Mouse (Mus musculus) macrophage (primary cell): Measurements from ENCODE around the gene Gm28308. TPM values are rescaled to one million over a fixed set of nuclear protein-coding genes. Genes with fewer than 3 reads are reported as not detected.
A peak's percentile ranks its signal among the peaks of the same experiment; 100 is the strongest.

ENCODE experiments used
- H3K27ac ChIP-seq: fragments of 350-480 bp; formaldehyde crosslinking; 2 replicates; pipeline ENCODE4 v1.9.0; 2021
- H3K36me3 ChIP-seq: fragments of 350-480 bp; formaldehyde crosslinking; 2 replicates; pipeline ENCODE4 v1.9.0; 2021; ENCODE audit errors: inconsistent target
- H3K4me3 ChIP-seq: fragments of 350-480 bp; formaldehyde crosslinking; 2 replicates; pipeline ENCODE4 v1.9.0; 2021; ENCODE audit errors: inconsistent target
- H3K79me2 ChIP-seq: fragments of 350-480 bp; formaldehyde crosslinking; 2 replicates; pipeline ENCODE4 v1.9.0; 2021; ENCODE audit errors: inconsistent target
- WGBS: methylation state at CpG from one replicate; pipeline ENCODE4 v1.1.7; 2026; ENCODE audit warnings: inconsistent platforms; ENCODE audit not compliant: missing documents; 5-methylcytosine and 5-hydroxymethylcytosine counted together
- polyA plus RNA-seq: library from polyadenylated mRNA; stranded (reverse); fragments of 250-400 nt; gene quantifications from 3 replicates; pipeline ENCODE4 v1.2.4, GENCODE M21; 2018; ENCODE audit warnings: inconsistent platforms
- total RNA-seq, 78 experiments: library from RNA; depleted of rRNA; stranded (reverse); fragments of 250-400 nt; gene quantifications; 1 replicate in 9 of 78; 2 replicates in 24 of 78; 3 replicates in 43 of 78; 4 replicates in 2 of 78; pipeline ENCODE4 v1.2.4; 2018; ENCODE audit warnings: inconsistent platforms in 56 of 78

The Gm28308 gene
- total RNA-seq (2018; cell fraction: chromatin; rRNA removed), result not detected
- total RNA-seq (2018; cell fraction: cytosol; rRNA removed), result under 1 TPM in 1 of 26 experiments, not detected in 25; 0.30 TPM
- not detected for total RNA-seq (2018; cell fraction: nucleus; rRNA removed)
- not detected in 3 replicates for polyA plus RNA-seq

DNA sequence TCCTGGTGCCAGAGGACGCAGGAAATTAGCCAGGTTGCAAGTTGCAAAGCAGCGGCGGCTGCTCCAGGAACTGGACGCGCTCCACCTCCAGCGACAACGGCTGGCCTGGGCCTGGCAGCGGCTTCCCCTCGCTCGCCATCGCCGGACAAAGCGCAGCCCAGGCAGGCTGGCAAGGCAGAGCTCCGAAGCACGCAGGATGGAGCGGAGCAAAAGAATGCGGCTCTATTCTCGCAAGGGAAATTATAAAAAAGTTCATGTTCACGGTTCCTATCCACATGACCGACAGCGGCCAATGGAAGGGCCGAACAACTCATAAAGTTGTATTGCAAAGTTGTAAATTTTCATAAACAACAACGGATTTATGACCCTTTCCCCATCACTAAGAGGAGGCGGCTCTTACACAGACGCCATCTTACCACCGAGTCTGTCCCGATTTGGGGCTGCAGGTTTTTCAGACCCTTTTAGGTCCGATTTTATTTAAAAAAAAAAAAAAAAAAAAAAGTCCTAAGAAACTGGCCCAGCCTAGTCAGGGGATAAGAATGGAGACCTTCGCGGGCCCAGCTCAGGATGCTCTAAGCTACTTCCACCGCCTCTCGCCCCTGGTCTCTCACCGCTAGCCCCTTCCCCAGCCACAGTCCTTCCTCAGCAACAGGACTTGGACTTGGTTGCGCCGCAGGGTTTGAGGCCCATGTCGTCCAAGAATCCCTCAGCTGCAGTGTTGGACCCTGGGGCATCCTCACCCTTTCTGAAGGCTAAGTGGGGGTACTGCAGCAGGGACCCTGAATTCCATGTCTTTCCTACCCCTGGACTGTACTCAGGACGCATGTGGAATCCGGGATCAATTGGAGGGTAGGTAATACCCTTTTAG, at the start of gene Gm28308, which contains the start of gene Hoxa3:
TSS of gene Gm28308 (minus strand) at position 221 of the 868 bp plus-strand sequence.
TSS of gene Hoxa3 (minus strand) at position 218 of the 868 bp plus-strand sequence.
- no peak within 1 kb of the TSS for H3K27ac ChIP-seq
- 4% methylated on average over 38 of the region's 38 CpGs for WGBS
- H3K4me3 ChIP-seq, result peak within 1 kb of the TSS; percentile 41

DNA sequence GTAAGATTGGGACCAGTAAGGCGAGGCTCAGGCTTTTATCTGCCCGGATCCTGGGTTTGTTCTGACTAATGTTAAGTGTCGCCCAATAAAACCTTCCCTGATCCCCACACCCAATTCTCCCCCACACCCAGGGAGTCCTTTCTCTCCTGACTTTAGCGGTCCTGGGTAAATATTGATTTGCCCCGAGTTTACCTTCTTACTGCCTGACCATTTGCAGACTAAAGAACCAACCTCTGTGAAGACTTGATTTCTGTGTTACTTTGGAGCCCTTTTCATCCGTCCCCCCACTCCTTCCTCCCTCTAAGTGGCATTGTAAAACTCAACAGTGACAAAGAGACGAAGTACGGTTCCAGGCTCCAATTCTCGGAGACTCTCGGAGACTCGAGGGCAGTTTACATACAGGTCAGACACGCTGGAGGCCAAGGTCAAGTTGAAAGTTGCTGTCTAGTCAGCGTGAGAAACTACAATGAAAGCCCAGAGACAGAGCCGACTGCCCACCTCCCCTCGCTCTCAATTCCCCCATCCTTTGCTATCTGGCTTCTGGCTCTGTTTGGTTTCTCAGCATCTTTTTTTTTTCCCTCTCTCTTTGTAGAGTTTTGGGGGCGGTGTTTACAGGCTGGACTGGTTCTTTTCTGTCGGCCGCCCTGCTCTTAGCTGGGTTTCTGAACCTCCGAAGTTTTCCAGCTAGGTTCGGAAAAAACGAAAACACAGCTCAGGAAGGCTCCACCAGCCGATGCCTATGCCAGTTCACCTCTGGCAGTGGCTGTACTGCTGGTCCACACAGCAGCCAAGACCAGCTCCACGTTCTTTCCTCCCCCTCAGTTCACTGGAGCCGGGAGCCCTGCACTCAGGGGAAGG, 49.6 kb upstream of the Gm28308 start:
- Histone ChIP-seq H3K4me3 (no peak overlapping the region), H3K79me2 (no peaks in the 10 kb centered on the region), H3K36me3 (no peaks in the 10 kb centered on the region), H3K27ac (no peak overlapping the region)
- WGBS, result 7% methylated on average over 24 of the region's 24 CpGs

More for the DNA sequence above, at the start of gene Gm28308, which contains the start of gene Hoxa3:
- H3K36me3 ChIP-seq, result no peaks in the 10 kb centered on the region
- no peaks in the 10 kb centered on the region for H3K79me2 ChIP-seq

DNA sequence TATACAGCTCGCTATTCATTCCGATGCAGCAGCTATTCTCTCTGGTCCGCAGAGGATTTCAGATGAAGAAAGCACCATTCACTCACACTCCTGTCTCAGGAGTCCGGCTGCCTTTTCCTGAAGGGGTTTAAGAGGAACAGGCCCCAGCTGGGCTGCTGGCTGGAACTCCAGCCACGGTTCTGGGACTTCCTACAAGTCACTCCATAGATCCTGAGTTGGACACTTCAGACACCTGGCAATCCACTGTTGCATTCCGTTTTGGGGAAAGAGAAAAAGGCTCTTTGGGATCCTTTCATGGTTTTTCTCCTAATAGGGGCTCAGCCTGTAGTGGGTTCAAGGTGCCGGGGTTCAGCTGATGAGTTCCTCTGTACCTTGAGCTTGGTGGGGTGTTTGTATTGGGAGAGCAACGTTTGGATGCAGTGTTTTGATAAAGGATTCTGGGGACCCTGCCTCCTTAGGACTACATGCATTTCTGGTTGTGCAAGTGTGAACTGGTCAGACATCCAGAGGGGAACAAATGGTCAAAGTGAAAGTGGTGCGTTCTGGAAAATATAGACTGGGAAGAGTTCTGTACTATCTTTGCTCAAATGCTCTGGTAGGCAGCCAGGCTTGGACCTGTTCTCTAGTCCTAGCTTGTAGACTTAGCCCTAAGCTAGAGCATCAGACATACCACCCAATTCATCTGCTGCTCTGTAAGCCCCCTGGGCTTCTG, 48.8 kb upstream of the Gm28308 start:
- Histone ChIP-seq H3K79me2 (no peaks in the 10 kb centered on the region), H3K36me3 (no peaks in the 10 kb centered on the region), H3K27ac (no peak overlapping the region), H3K4me3 (no peak overlapping the region)
- 9% methylated on average over 9 of the region's 9 CpGs for WGBS

DNA sequence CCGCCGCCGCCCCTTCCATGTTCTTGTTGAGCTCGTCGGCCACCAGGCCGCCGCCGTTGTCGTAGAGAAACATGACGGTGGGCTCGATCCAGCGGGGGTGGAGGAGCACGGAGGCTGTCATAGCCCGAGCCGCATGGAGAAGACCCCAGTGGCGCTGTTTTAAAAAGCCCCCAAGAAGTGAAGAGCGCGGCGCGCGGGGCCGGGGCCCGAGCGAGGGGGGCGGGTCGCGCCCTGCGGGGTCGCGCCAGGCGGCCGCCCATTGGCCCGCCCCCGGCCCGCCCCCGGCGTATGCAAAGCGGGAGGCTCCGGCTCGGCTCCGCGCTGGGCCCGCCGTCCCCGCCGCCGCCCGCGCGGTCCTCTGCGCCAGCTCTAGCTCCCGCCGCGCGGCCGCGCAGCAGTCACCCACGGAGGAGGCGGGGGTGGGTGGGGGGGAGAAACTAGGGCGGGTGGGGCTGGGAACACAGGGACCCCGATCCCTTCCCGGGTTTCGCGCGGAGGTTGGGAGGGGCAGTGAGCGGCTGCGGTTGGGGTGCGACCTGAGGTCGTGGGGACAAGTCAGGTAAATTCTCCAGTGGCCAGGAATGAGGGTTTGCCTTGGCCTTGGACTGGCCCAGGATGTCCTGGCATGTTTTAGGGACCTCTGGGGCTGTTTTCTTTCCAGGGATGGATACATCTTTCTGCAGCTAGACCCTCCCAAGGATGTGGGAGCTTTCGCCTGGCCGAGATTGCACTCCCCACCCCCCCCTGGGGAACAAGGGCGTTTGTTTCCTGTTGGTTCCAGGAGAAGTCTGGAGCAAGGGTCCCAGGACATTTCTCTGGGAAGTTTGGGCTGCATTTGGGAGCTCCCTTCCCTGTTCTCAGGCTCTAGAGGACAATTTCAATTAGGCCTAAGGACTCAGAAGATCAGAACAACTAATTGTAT, 47.8 kb upstream of the Gm28308 start, which contains the start of gene Hoxa13:
TSS of gene Hoxa13 (minus strand) at position 227 of the 922 bp plus-strand sequence.
- no peaks in the 10 kb centered on the region for H3K36me3 ChIP-seq
- no peak within 1 kb of the TSS for H3K27ac ChIP-seq
- no peaks in the 10 kb centered on the region for H3K79me2 ChIP-seq
- 3% methylated on average over 23 of the region's 72 CpGs for WGBS
- H3K4me3 ChIP-seq, result no peak within 1 kb of the TSS

DNA sequence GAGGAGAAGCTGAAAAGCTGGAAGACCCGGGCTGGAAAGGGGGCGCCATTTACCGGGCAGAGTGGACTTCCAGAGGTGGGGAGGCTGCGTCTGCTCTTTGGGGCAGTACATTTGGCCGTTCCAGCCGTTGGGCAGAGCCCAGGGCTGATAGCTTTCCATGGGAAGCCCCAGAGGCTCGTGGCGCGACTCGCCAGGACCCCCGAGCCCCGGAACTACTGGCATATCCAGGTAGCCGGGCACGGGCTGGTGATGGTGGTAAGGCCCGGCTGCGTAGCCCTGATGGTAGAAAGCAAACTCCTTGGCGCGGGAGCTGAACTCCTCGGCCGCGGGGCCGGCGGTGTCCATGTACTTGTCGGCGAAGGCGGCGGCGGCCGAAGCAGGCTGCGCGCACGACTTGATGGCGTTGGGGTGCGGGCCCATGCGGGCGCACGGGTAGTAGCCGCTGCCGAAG, 46.7 kb upstream of the Gm28308 start:
- WGBS, result 3% methylated on average over 39 of the region's 39 CpGs
- H3K27ac ChIP-seq, result no peak overlapping the region
- H3K4me3 ChIP-seq, result no peak overlapping the region
- no peaks in the 10 kb centered on the region for H3K79me2 ChIP-seq
- no peaks in the 10 kb centered on the region for H3K36me3 ChIP-seq

DNA sequence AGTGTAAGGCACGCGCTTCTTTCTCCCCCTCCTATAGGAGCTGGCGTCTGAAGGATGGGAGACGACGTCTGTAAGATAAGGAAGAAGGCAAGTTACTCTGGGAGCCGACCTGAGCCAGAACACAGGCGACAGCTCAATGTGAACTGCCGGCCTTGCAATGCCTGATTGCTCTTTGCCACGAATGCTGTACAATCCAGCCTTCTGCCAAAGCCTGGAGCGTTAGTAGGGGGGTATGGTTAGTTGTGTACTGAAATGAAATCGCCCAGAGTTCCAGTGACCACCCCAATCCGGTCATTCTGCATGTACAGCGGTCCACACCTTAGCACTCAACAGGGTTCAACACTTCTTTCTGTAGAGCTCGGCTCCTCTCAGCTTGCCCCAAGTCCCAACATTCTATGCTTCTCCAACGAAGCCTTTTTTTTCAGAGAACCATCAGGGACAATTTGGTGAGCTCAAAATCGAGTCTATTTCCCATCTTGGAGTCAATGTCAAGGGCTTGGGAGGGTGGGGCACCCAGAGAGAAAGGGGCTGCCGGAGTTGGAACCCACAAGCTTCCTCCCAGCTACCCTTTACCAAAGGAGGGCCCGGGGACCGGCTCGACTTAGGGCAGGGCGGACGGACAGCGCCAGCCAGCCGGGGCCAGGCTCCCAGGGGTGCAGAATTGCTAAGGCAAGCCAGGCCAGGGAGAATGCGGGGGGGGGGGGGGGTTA, 46.1 kb upstream of the Gm28308 start:
- no peak overlapping the region for H3K4me3 ChIP-seq
- H3K27ac ChIP-seq, result no peak overlapping the region
- WGBS, result 6% methylated on average over 25 of the region's 25 CpGs
- no peaks in the 10 kb centered on the region for H3K79me2 ChIP-seq
- no peaks in the 10 kb centered on the region for H3K36me3 ChIP-seq

DNA sequence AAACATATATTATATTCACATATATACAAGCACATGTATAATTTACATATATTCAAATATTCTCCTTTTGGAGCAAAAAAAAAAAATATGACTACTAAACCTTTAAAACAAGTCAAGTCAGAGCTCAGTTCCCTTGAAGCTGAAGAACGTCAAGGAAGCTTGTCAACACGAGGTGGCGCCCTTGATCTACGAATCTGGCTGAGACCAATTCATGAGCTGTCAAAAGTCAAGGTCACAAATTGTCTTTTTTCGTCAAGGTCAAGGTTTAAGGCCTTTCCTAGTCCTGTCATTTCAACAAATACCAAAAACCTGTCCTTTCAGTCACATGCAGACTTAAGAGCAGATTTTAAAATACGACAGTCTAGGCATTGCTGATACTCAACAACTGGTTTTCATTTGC, 43.8 kb upstream of the Gm28308 start:
- H3K36me3 ChIP-seq, result no peaks in the 10 kb centered on the region
- no peaks in the 10 kb centered on the region for H3K79me2 ChIP-seq
- H3K27ac ChIP-seq, result no peak overlapping the region
- WGBS, result 0% methylated on average over 6 of the region's 6 CpGs
- H3K4me3 ChIP-seq, result no peak overlapping the region

DNA sequence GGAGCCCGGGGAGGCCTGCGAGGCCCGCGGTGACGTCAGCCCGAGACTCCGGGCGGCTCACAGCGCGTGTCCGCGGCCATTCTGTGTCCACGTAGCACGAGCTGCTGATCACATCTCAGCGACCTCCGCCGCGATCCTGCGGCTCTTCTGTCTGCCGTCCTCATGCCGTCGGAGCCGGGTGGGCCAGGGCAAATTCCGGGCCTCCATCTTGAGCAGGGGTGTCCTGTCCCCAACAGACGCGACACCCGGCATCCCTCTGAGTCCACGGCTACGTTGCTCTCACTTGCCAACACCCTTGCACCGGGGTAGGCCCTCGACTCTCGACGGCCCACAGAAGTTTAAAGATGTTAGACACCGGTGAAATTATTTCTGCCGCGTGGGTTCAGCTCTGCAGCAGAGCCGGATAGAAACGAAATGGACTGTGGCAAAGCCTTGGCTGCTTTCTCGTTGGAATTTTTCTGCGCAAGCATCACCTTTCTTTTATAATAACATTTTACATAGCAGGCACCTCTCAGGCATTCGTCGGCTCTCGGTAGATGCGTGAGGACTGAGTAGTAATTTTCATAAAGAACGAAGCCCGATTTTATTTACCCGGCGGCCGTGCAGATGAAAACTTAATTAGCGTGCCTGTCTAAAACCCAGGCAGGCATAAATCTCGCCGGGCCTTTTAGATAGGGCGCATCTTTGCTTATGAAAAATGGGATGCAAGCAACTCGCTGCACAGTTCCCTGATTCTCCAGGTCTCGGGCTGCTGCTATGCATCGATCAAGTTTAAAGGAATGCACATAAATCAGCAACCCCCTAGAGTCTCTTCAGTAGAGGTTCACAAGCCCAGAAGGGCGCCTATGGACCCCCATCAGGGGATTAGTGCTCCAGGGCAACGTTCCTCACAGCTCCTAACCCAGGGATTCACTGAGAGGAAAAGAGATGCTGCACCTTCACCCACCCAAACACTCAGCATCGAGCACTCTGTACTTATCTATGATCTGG, 40.7 kb upstream of the Gm28308 start:
- no peak overlapping the region for H3K27ac ChIP-seq
- no peaks in the 10 kb centered on the region for H3K79me2 ChIP-seq
- H3K36me3 ChIP-seq, result no peaks in the 10 kb centered on the region
- no peak overlapping the region for H3K4me3 ChIP-seq
- WGBS, result 4% methylated on average over 58 of the region's 59 CpGs

DNA sequence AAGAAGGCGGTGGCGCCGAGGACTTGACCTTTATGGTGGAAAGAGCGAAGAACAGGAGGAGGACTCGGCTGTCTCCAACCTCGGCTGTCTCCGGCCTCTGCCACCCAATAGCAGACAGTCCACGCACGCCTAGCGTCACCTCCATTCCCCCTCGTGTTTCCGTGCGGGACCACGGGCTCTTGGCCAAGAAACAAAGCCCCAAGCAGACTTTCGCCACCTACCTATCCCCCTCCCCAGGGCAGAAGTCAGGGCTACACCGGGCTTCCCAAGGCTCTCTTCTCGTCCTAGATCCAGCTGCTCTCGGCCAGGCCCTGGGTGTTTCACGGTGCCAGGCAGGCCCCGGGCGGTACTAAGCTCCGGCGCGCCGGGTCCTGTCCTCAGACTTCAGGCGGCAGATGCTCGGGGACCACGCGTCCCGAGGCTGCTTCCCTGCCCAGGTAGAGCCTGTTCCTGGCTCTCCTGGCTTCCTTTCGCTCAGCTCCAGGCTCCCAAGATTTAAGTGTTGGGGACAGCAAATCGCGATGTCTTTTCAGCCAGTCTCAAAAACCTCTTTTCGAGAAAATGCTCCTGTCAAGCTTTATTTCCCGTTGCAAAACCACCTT, 39.7 kb upstream of the Gm28308 start:
- Histone ChIP-seq H3K27ac (no peak overlapping the region), H3K79me2 (no peaks in the 10 kb centered on the region), H3K4me3 (no peak overlapping the region), H3K36me3 (no peaks in the 10 kb centered on the region)
- WGBS, result 5% methylated on average over 35 of the region's 35 CpGs

DNA sequence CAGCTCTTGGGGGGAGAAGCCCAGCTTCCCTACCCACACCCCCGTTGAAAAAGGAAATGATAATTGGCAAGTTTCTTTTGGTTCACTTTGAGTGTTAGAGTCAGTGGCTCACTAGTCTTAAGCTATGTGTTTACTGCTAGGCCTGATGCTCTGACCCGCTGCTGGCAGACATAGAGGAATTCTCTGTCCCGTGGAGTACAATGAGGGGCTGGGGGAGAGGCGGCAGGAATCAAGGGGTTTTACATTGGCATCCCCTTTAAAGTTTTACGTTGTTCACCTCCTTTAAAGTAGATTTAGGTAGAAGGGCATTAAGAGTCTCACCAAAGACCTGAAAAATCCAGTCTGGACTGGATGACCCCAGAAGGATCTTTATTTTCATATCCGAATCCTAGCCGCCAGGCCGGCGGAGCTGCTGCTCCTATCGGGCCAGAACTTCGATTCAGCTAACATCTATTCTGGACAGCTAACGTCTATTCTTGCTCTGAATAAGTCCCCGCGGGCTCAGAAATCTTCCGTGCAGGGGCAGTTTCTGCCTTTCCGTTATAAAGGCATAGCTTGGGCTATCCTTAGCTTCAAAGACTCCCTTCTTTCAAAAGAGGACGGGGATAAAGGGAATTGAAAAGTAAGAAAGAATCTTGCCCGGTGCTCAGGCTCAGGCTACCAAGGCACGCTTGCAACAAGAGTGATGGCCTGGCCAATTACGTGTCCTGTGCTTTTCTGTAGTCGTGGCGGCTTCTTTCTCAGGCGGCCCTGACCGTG, 39.1 kb upstream of the Gm28308 start:
- WGBS, result 16% methylated on average over 24 of the region's 24 CpGs
- H3K4me3 ChIP-seq, result no peak overlapping the region
- H3K27ac ChIP-seq, result no peak overlapping the region
- no peaks in the 10 kb centered on the region for H3K79me2 ChIP-seq
- H3K36me3 ChIP-seq, result no peaks in the 10 kb centered on the region
